Mouse (Mus musculus) embryo, embryonic 11.5 days (tissue): ENCODE results near the gene Il2ra.
"Not testable (repeated sequence)": the region's sequence is repeated elsewhere in the genome, so short reads cannot be mapped to it uniquely, and the experiment has no call there.

Experiments used
- DNase-seq: peaks from one replicate; pipeline ENCODE4 v3.0.0-alpha.2; 2012; ENCODE audit warnings: low read depth, low spot score

Gene Il2ra

GRCm38 (mm10) chr2:11642451-11642941, at the start of gene Il2ra:
Il2ra (plus strand) TSS chr2:11642807.
- DNase-seq = no peak

- no peak for DNase-seq
Measured at GRCm38 (mm10) chr2:11596690-11597089, 45.9 kb upstream of the Il2ra start.

GRCm38 (mm10) chr2:11597906-11598305, 44.7 kb upstream of the Il2ra start:
- DNase-seq = no peak

- no peak for DNase-seq
Measured at GRCm38 (mm10) chr2:11601795-11602194, 40.8 kb upstream of the Il2ra start.

- peak; percentile 92 for DNase-seq
Measured at GRCm38 (mm10) chr2:11602506-11603489, 39.8 kb upstream of the Il2ra start.

GRCm38 (mm10) chr2:11604053-11604452, 38.6 kb upstream of the Il2ra start, which contains the start of gene Rbm17:
Rbm17 (minus strand) TSS chr2:11604153.
- no peak for DNase-seq

GRCm38 (mm10) chr2:11604911-11605310, 37.7 kb upstream of the Il2ra start:
- no peak for DNase-seq

- not testable (repeated sequence) for DNase-seq
Measured at GRCm38 (mm10) chr2:11606718-11607117, 35.9 kb upstream of the Il2ra start.

GRCm38 (mm10) chr2:11612939-11613338, 29.7 kb upstream of the Il2ra start:
- not testable (repeated sequence) for DNase-seq

GRCm38 (mm10) chr2:11616846-11617245, 25.8 kb upstream of the Il2ra start:
- DNase-seq = no peak

- DNase-seq = no peak
Measured at GRCm38 (mm10) chr2:11619598-11619997, 23.0 kb upstream of the Il2ra start.

- DNase-seq = no peak
Measured at GRCm38 (mm10) chr2:11623173-11623572, 19.4 kb upstream of the Il2ra start.

GRCm38 (mm10) chr2:11623726-11624125, 18.9 kb upstream of the Il2ra start:
- no peak for DNase-seq

GRCm38 (mm10) chr2:11625890-11626289, 16.7 kb upstream of the Il2ra start, which contains the start of gene Gm17490:
Gm17490 (minus strand) TSS chr2:11626264.
- DNase-seq = no peak

- no peak for DNase-seq
Measured at GRCm38 (mm10) chr2:11635035-11635434, 7.6 kb upstream of the Il2ra start.

- DNase-seq = no peak
Measured at GRCm38 (mm10) chr2:11635471-11636137, 7.0 kb upstream of the Il2ra start.

GRCm38 (mm10) chr2:11636138-11636480, 6.5 kb upstream of the Il2ra start:
- DNase-seq = no peak

GRCm38 (mm10) chr2:11637115-11637514, 5.5 kb upstream of the Il2ra start:
- DNase-seq = no peak

- DNase-seq = no peak
Measured at GRCm38 (mm10) chr2:11644057-11644456, 1.4 kb downstream of the Il2ra start.

- no peak for DNase-seq
Measured at GRCm38 (mm10) chr2:11645297-11645696, 2.7 kb downstream of the Il2ra start.

GRCm38 (mm10) chr2:11651476-11651875, 8.9 kb downstream of the Il2ra start:
- no peak for DNase-seq

- no peak for DNase-seq
Measured at GRCm38 (mm10) chr2:11652196-11652595, 9.6 kb downstream of the Il2ra start.
